ENCODE assay signal across 9 mouse cellular contexts in the genomic region with DNA sequence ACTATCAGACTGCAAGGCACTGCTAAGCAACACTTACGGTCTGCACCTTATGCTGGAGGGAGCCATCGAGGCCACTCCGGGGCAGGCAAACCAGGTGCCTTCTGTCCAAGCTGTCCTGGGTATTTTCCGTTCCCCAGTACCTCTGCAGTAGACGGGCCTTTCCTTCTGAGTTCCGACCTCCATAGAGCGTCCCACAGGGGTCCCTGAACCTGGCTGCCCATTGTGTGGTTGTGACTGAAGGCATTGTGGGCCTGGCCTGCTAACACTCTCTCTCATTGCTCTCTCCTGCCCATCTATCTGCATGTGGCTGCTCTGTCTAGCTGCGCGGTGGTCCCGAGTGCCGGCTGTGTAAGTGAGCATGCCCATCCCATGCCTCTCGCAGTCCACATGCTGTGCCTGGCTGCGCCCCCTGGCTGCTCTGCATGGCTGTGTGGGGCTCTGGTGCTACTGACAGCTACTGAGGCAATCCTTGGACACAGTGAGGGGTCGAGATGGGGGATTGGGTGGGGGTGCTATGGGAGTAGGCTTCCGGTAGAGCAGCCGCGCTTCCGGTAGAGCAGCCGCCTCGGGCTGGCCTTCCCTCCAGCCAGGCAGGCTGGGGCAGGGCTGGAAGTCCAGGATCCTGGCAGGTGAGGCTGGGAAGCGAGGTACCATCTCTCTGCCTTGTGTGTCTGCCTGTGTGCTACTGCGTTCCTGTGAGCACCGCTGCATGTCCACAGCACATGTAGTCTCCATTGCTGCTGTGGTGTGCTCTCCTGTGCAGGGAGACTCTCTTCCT. TPM values are rescaled to one million over a fixed set of nuclear protein-coding genes. Genes with fewer than 3 reads are reported as not detected.
DNase-seq lines count a peak whose midpoint lies in the region; ATAC-seq and TF ChIP-seq lines count a peak whose summit lies in the region.
"Had no signal": no experiment of that assay in that cellular context is flagged by ENCODE, and none has a peak within 500 bp of the region (broad histone marks: within the 10 kb centered on the region; RNA-seq: fewer than 3 reads in every experiment).

No protein-coding gene starts in this region.

- H3K27ac ChIP-seq in heart, embryonic 11.5 days (ENCODE audit: low read depth, low read length), result no peak overlapping the region
- no peak overlapping the region for H3K27ac ChIP-seq in ES-E14 (ENCODE audit: insufficient read depth, low read depth, low read length, poor library complexity, severe bottlenecking)
- no peak overlapping the region for H3K27ac ChIP-seq in forebrain, embryonic 11.5 days (ENCODE audit: low read depth, low read length)
- H3K27ac ChIP-seq in liver, embryonic 12.5 days, result no peak overlapping the region

- no peaks in the 10 kb centered on the region for H3K9me3 ChIP-seq in heart, embryonic 11.5 days (replicated peaks; ENCODE audit: control insufficient read depth, low read length)
- no peaks in the 10 kb centered on the region for H3K9me3 ChIP-seq in ES-E14 (ENCODE audit: control insufficient read depth, insufficient read depth, low read depth, low read length)
- H3K9me3 ChIP-seq in forebrain, embryonic 11.5 days (ENCODE audit: control insufficient read depth, low read length), result no peaks in the 10 kb centered on the region
- no peaks in the 10 kb centered on the region for H3K9me3 ChIP-seq in liver, embryonic 12.5 days (replicated peaks)

- H3K9ac ChIP-seq in heart, embryonic 11.5 days (ENCODE audit: low read depth, low read length), result no peak overlapping the region
- peak overlapping the region; percentile 18; the same call in 1 of the 2 replicates for H3K9ac ChIP-seq in ES-E14 (ENCODE audit: insufficient read depth, low read depth, low read length, poor library complexity, severe bottlenecking)
- H3K9ac ChIP-seq in forebrain, embryonic 11.5 days (ENCODE audit: low read length), result no peak overlapping the region
- H3K9ac ChIP-seq in liver, embryonic 12.5 days, result no peak overlapping the region

- peak overlapping the region; percentile 56 for H3K4me2 ChIP-seq in heart, embryonic 11.5 days
- peak overlapping the region; percentile 27 for H3K4me2 ChIP-seq in forebrain, embryonic 11.5 days (ENCODE audit: low read depth, low read length, severe bottlenecking)
- H3K4me2 ChIP-seq in liver, embryonic 12.5 days, result 0 out of 2 replicates have a peak overlapping the region, but pooled peaks have one; percentile 8

- H3K4me1 ChIP-seq in heart, embryonic 11.5 days (ENCODE audit: control insufficient read depth, insufficient read depth, low read length), result peaks cover 13% of the 10 kb centered on the region
- peaks cover 1 to 24% of the 10 kb centered on the region in 2 experiments; a peak in 3 of 4 replicates for H3K4me1 ChIP-seq in ES-E14 (ENCODE audit: control insufficient read depth in 2 of 2, insufficient read depth in 2 of 2, low read length in 2 of 2, poor library complexity in 1 of 2)
- H3K4me1 ChIP-seq in forebrain, embryonic 11.5 days (replicated peaks; ENCODE audit: control insufficient read depth, insufficient read depth, low read length), result peaks cover 2% of the 10 kb centered on the region; the same call in 1 of the 2 replicates
- H3K4me1 ChIP-seq in liver, embryonic 12.5 days, result peaks cover 14% of the 10 kb centered on the region

- DNase-seq in heart, adult 18-20 months, result no peak
- DNase-seq in ES-E14 (ENCODE audit: low read depth, low spot score), result no peak
- DNase-seq in forebrain, embryonic 11.5 days (ENCODE audit: low spot score), result peak; percentile 73
- DNase-seq in ovary, adult 18-20 months (ENCODE audit: low spot score), result no peak
- DNase-seq: right cerebral cortex, postnatal 14 days had no signal

- no peak for ATAC-seq in heart, embryonic 11.5 days (replicated peaks; ENCODE audit: insufficient number of reproducible peaks, low FRiP score, low TSS enrichment)
- ATAC-seq in forebrain, embryonic 11.5 days (replicated peaks; ENCODE audit: low FRiP score), result peak; percentile 57; the same call in 1 of the 2 replicates
- no peak for ATAC-seq in liver, embryonic 12.5 days
- ATAC-seq in erythroid progenitor cell, adult 5-6 weeks (replicated peaks; ENCODE audit: low FRiP score, poor library complexity, severe bottlenecking), result no peak
- ATAC-seq in monocyte, adult 5-6 weeks (replicated peaks; ENCODE audit: insufficient number of reproducible peaks, low FRiP score, low TSS enrichment, poor library complexity, severe bottlenecking), result no peak

- in situ Hi-C loops in ES-E14 (cut with MboI; ENCODE audit: low sequenced_read_pairs in 2 of 2, unreplicated experiment in 2 of 2), result no loop called here

- H3K36me3 ChIP-seq in heart, embryonic 11.5 days (ENCODE audit: control insufficient read depth, insufficient read depth, low read length), result no peaks in the 10 kb centered on the region
- H3K36me3 ChIP-seq in ES-E14 (ENCODE audit: control insufficient read depth, insufficient read depth, low read length, poor library complexity, severe bottlenecking), result no peaks in the 10 kb centered on the region
- H3K36me3 ChIP-seq in forebrain, embryonic 11.5 days (ENCODE audit: control insufficient read depth, insufficient read depth, low read length), result no peaks in the 10 kb centered on the region
- 0 out of 2 replicates have a peak, but pooled peaks cover 4% of the 10 kb centered on the region for H3K36me3 ChIP-seq in liver, embryonic 12.5 days

- H3K4me3 ChIP-seq in heart, embryonic 11.5 days (ENCODE audit: low read depth, low read length), result peak overlapping the region; percentile 15
- peak overlapping the region; percentile 42 to 58 for H3K4me3 ChIP-seq in ES-E14 (ENCODE audit: insufficient read depth in 1 of 2, low read depth in 1 of 2, low read length in 2 of 2, poor library complexity in 1 of 2, severe bottlenecking in 1 of 2)
- H3K4me3 ChIP-seq in forebrain, embryonic 11.5 days (ENCODE audit: low read depth, low read length), result 0 out of 2 replicates have a peak overlapping the region, but pooled peaks have one; percentile 3
- H3K4me3 ChIP-seq in liver, embryonic 12.5 days, result no peak overlapping the region

- peaks cover 38% of the 10 kb centered on the region for H3K27me3 ChIP-seq in heart, embryonic 11.5 days (ENCODE audit: control insufficient read depth, insufficient read depth, low read length)
- peaks cover 29% of the 10 kb centered on the region for H3K27me3 ChIP-seq in forebrain, embryonic 11.5 days (ENCODE audit: control insufficient read depth, insufficient read depth, low read length)
- peaks cover 30% of the 10 kb centered on the region for H3K27me3 ChIP-seq in liver, embryonic 12.5 days (replicated peaks)

- WGBS in heart, embryonic 11.5 days (ENCODE audit: insufficient replicate concordance), result 20% methylated on average over 23 of the region's 23 CpGs
- WGBS in forebrain, embryonic 11.5 days, result 25% methylated on average over 23 of the region's 23 CpGs
- 61% methylated on average over 23 of the region's 23 CpGs for WGBS in liver, embryonic 12.5 days (ENCODE audit: insufficient replicate concordance)

TF ChIP-seq in ES-E14, 5 proteins besides CTCF, POLR2A, EP300 and RAD21:
- TF ChIP-seq MAFK (IDR thresholded peaks at IDR 0.05; ENCODE audit: insufficient read depth, low read depth, low read length), result no peak
- no peak for TF ChIP-seq ZNF384 (IDR thresholded peaks at IDR 0.05; ENCODE audit: low read depth, low read length)
- no peak for TF ChIP-seq CHD2 (IDR thresholded peaks at IDR 0.05; ENCODE audit: low read depth, low read length)
- no peak for TF ChIP-seq ZC3H11A (IDR thresholded peaks at IDR 0.05; ENCODE audit: borderline replicate concordance, low read depth, low read length)
- no peak for TF ChIP-seq HCFC1 (IDR thresholded peaks at IDR 0.05; ENCODE audit: borderline replicate concordance, insufficient read depth, low read length)

RNA-seq across cellular contexts. Expression of a gene that starts 11.5 kb away (rescaled TPM):
- 0.20 TPM in 2 replicates for polyA plus RNA-seq in heart, embryonic 11.5 days (2014; fragmentation: Nextera tagmentation; extraction: Ambion mirVana)
- total RNA-seq in heart, adult 18-20 months (2021), result under 1 TPM in 1 of 2 experiments, not detected in 1; 0.35 TPM
- 0.21 TPM in 1 of 2 replicates, not detected in the other for total RNA-seq in ES-E14 (2012; rRNA removed)
- 0.65 and 0.84 TPM in 2 replicates for polyA plus RNA-seq in forebrain, embryonic 11.5 days (2014; fragmentation: Nextera tagmentation; extraction: Ambion mirVana)
- polyA plus RNA-seq in liver, embryonic 12.5 days (2016; fragmentation: Nextera tagmentation; extraction: Ambion mirVana), result not detected in 2 replicates
- not detected in 2 replicates for total RNA-seq in erythroid progenitor cell, adult 5-6 weeks (2015; ENCODE audit: low replicate concordance)
- not detected in 2 replicates for total RNA-seq in erythroid progenitor cell, adult 5-6 weeks (2017; ENCODE audit: low replicate concordance)
- 0.85 TPM in 1 of 3 replicates, not detected in the others for total RNA-seq in monocyte, adult 5-6 weeks (2017)

RNA-seq across cellular contexts. Expression of a gene that starts 35.1 kb away (rescaled TPM):
- polyA plus RNA-seq in heart, embryonic 11.5 days (2014; fragmentation: Nextera tagmentation; extraction: Ambion mirVana), result 25.8 and 27.5 TPM in 2 replicates
- 1 to 10 TPM; 2.3 to 4.7 TPM for total RNA-seq in heart, adult 18-20 months (2021)
- 4.1 and 8.3 TPM in 2 replicates for total RNA-seq in ES-E14 (2012; rRNA removed)
- polyA plus RNA-seq in forebrain, embryonic 11.5 days (2014; fragmentation: Nextera tagmentation; extraction: Ambion mirVana), result 76.4 and 76.7 TPM in 2 replicates
- 10.3 and 11.2 TPM in 2 replicates for polyA plus RNA-seq in liver, embryonic 12.5 days (2016; fragmentation: Nextera tagmentation; extraction: Ambion mirVana)
- total RNA-seq in erythroid progenitor cell, adult 5-6 weeks (2015; ENCODE audit: low replicate concordance), result not detected in 2 replicates
- total RNA-seq in erythroid progenitor cell, adult 5-6 weeks (2017; ENCODE audit: low replicate concordance), result 4.4 TPM in 1 of 2 replicates, not detected in the other
- total RNA-seq in monocyte, adult 5-6 weeks (2017), result 0.87 to 1.2 TPM in 2 of 3 replicates, not detected in the other

RNA-seq across cellular contexts. Expression of a gene that starts 57.2 kb away (rescaled TPM):
- 2.1 and 2.7 TPM in 2 replicates for polyA plus RNA-seq in heart, embryonic 11.5 days (2014; fragmentation: Nextera tagmentation; extraction: Ambion mirVana)
- 10 to 100 TPM; 35.9 to 40.4 TPM for total RNA-seq in heart, adult 18-20 months (2021)
- total RNA-seq in ES-E14 (2012; rRNA removed), result 6.4 and 6.7 TPM in 2 replicates
- polyA plus RNA-seq in forebrain, embryonic 11.5 days (2014; fragmentation: Nextera tagmentation; extraction: Ambion mirVana), result 3.8 and 4.9 TPM in 2 replicates
- polyA plus RNA-seq in liver, embryonic 12.5 days (2016; fragmentation: Nextera tagmentation; extraction: Ambion mirVana), result 0.81 and 1.4 TPM in 2 replicates
- total RNA-seq in erythroid progenitor cell, adult 5-6 weeks (2015; ENCODE audit: low replicate concordance), result 0.72 TPM in 1 of 2 replicates, not detected in the other
- total RNA-seq in erythroid progenitor cell, adult 5-6 weeks (2017; ENCODE audit: low replicate concordance), result 0.39 and 0.61 TPM in 2 replicates
- not detected in 3 replicates for total RNA-seq in monocyte, adult 5-6 weeks (2017)
